Mouse (Mus musculus) C2C12 (cell line): ENCODE measurements around the gene Efcab11.

Source experiments
- CEBPB ChIP-seq: IDR thresholded peaks from one replicate; pipeline ENCODE4 v1.6.1; 2011; ENCODE audit warnings: low read depth, mild to moderate bottlenecking, control low read depth, moderate library complexity
- CTCF ChIP-seq: IDR thresholded peaks from one replicate; pipeline ENCODE4 v1.5.1; 2011; ENCODE audit not compliant: control insufficient read depth, insufficient read depth, insufficient read length
- MAX ChIP-seq: IDR thresholded peaks from one replicate; pipeline ENCODE4 v1.6.1; 2011; ENCODE audit warnings: mild to moderate bottlenecking, control low read depth
- MYOD1 ChIP-seq: IDR thresholded peaks from one replicate; pipeline ENCODE4 v1.6.1; 2011; ENCODE audit warnings: low read depth; ENCODE audit not compliant: control insufficient read depth, insufficient read length
- MYOG ChIP-seq: IDR thresholded peaks from one replicate; pipeline ENCODE4 v1.6.1; 2011; ENCODE audit not compliant: control insufficient read depth, insufficient read length; ENCODE audit errors: extremely low read depth
- USF1 ChIP-seq: IDR thresholded peaks from one replicate; pipeline ENCODE4 v1.6.1; 2011; ENCODE audit warnings: low read depth, mild to moderate bottlenecking, control low read depth, moderate library complexity

- TF ChIP-seq CTCF (no peak), MAX (no peak), CEBPB (no peak), USF1 (no peak), MYOD1 (no peak), MYOG (no peak)
Measured at GRCm38 (mm10) chr12:99769626-99770025, 114.6 kb downstream of the Efcab11 start.
